Mouse (Mus musculus) mouse trophoblast stem cell (cell line): ENCODE data around the gene Dynlt1c.
"Not testable (repeated sequence)": the region's sequence is repeated elsewhere in the genome, so short reads cannot be mapped to it uniquely, and the experiment has no call there.

ENCODE experiments used
- in situ Hi-C, 2 experiments: fragments of 300-500 bp; cut with MseI, MboI; formaldehyde crosslinking; loops; 2 replicates in 1 of 2; 3 replicates in 1 of 2; pipeline ENCODE4 v1.15.1; 2025

Dynlt1c gene

GRCm38 (mm10) chr17:6655087-6655511, 53.6 kb downstream of the Dynlt1c start:
- in situ Hi-C loops: not testable (repeated sequence)

DNA sequence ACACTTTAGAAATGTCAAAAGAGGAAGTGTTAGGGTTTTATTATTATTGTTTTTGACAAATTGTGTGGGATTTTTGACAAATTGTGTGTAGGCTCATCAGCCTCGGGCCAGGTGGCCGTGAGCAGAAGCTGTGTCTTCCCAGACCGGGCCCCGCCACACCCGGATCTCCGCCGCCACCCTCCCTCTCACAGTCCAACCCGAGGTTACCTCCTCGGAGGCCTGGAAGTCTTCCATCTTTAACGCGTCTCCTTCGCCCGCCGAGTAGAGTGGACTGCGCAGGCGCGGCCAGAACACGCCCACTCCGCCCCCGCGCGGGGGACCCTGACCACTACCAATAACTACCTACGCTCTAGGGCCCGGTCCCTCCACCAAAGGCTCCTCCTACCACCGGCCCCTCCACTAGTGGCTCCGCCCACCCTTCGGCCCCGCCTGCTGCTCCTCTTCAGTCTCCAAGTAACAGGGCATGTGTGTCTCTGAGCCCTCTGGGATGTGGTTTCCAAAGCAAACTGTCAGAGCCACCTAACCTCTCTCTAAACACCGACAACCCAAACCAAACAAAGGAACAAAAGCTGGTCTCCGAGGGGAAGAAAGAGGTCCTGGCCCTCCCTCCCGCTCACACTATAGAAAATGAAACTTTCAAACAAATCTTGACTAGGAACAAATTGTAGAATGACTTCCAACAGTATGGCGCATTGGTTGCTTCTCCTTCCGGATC, 54.3 kb downstream of the Dynlt1c start, which contains the start of gene Dynlt1f:
TSS of gene Dynlt1f (minus strand) at position 334 of the 715 bp plus-strand sequence.
- in situ Hi-C loops: not testable (repeated sequence)

- in situ Hi-C loops: not testable (repeated sequence)
These were observed 55.0 kb downstream of the Dynlt1c start for GRCm38 (mm10) chr17:6656471-6656870.

GRCm38 (mm10) chr17:6658801-6659200, 57.3 kb downstream of the Dynlt1c start, which contains the start of gene Sytl3:
Gene Sytl3, plus strand, starts transcription at chr17:6659093.
- in situ Hi-C loops: not testable (repeated sequence)
